Mouse (Mus musculus): Measurements from ENCODE around the gene A730049H05Rik. TPM values are rescaled to one million over a fixed set of nuclear protein-coding genes. Genes with fewer than 3 reads are reported as not detected.
A peak's percentile ranks its signal among the peaks of the same experiment; 100 is the strongest.

The A730049H05Rik gene
- polyA plus RNA-seq, 1 experiment from 2014 or later, result 1.6 TPM

DNA sequence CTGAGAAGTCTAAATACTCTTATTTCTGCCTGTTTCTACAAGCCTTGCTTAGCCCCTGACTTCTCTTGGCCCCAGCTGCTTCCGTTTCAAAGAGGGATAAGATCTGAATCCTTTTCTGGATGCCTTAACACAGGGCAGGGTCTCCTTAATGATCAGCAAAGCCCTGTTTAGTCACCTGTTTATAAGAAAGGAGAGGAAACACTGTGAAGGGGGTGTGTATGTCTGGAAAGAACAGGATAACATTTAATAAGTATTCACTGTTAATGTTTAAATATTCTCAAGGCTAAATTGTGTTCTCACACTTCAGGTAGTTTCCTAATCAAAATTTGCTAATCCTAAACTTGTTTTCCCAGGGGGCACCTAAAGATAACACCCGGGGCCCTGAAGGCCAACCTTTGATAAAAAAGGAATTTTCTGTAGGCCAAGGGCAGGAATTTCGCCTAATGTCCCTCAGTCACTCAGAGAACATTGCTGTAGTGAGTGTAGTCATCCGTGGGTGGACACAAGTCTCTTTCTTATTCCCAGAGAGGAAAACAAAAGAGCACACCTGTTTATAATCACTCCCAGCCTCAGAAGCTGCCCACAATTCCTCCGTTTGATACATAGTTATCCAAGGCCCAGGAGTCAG, 44.1 kb downstream of the A730049H05Rik start:
- WGBS, result 46% methylated on average over 5 of the region's 5 CpGs
- no peak overlapping the region for H3K27ac ChIP-seq
- H3K27me3 ChIP-seq, result no peaks in the 10 kb centered on the region
- no peak overlapping the region for H3K4me2 ChIP-seq (replicated peaks)
- H3K4me3 ChIP-seq, result no peak overlapping the region
- H3K9ac ChIP-seq, result no peak overlapping the region
- peaks cover 4% of the 10 kb centered on the region; the same call in 1 of the 2 replicates for H3K4me1 ChIP-seq
- H3K9me3 ChIP-seq, result no peaks in the 10 kb centered on the region
- H3K36me3 ChIP-seq, result 0 out of 2 replicates have a peak, but pooled peaks cover 12% of the 10 kb centered on the region
- ATAC-seq (ENCODE audit: insufficient number of reproducible peaks, insufficient read depth, low FRiP score, low TSS enrichment), result no peak

DNA sequence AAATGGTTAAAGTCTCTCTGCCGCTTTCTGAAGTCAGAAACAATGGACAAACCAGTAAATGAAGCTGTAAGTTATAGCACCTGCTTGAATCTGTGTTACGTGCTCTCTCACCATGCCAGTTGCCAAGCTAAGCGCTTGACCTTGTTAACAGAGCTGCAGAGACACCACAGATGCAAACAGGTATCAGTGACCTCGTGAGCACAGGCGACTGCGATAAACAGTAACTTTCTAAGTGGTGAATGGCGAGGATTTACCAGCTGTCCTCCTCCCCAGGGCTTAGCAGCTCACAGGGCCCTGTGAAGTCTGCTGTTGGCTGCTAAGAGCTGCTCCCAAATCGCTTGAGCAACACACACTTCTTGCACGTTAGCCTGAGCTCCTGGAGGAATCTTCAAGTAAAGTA, 46.3 kb downstream of the A730049H05Rik start:
- Histone ChIP-seq H3K9ac (no peak overlapping the region), H3K4me1 (no peaks in the 10 kb centered on the region), H3K27me3 (no peaks in the 10 kb centered on the region), H3K4me3 (no peak overlapping the region), H3K4me2 (replicated peaks) (no peak overlapping the region), H3K9me3 (no peaks in the 10 kb centered on the region), H3K27ac (no peak overlapping the region), H3K36me3 (0 out of 2 replicates have a peak, but pooled peaks cover 12% of the 10 kb centered on the region)
- 75% methylated on average over 9 of the region's 9 CpGs for WGBS
- no peak for ATAC-seq (ENCODE audit: insufficient number of reproducible peaks, insufficient read depth, low FRiP score, low TSS enrichment)

GRCm38 (mm10) chr6:92869089-92869581, 52.9 kb downstream of the A730049H05Rik start, which contains the start of gene Gm15737:
TSS of gene Gm15737 (plus strand) at chr6:92869357.
- Histone ChIP-seq H3K27me3 (no peaks in the 10 kb centered on the region), H3K36me3 (peaks cover 8% of the 10 kb centered on the region; the same call in 1 of the 2 replicates), H3K9me3 (no peaks in the 10 kb centered on the region), H3K4me2 (replicated peaks) (peak within 1 kb of the TSS; percentile 7; the same call in 1 of the 2 replicates), H3K27ac (peak within 1 kb of the TSS; percentile 64), H3K4me1 (peaks cover 11% of the 10 kb centered on the region), H3K9ac (no peak within 1 kb of the TSS), H3K4me3 (no peak within 1 kb of the TSS)
- ATAC-seq (ENCODE audit: insufficient number of reproducible peaks, insufficient read depth, low FRiP score, low TSS enrichment), result no peak
- WGBS, result 23% methylated on average over 4 of the region's 4 CpGs

DNA sequence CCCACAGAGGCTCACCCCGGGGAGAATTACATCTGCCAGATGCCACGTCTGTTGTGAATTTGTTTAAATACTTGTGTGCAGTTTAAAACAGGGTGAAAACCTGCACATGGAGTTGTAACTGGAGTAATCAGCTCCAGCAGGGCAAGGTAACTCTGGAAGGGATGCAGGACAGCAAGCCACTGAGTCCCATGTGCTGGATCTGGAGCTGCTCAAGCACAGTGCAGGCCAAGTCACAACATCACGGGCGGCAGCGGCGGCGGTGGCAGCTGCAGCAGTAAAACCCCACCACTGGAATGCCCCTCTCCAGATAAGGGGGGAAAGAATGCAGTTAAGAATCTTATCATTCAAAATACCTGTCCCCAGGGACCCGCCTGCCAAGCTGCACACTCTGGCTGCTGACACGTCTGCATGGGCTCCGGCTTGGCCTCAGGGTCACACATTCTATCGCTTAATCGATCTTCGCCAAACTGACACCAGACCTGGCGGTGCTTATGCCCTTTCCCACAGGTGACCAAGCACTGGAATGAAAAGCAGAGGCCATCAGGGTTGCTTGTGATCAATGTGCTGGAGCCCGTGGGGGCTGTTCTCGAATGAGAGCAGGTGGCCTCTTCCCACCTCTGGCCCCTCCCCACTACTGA, 53.4 kb downstream of the A730049H05Rik start:
- ATAC-seq (ENCODE audit: insufficient number of reproducible peaks, insufficient read depth, low FRiP score, low TSS enrichment), result peak; percentile 69; the same call in 1 of the 2 replicates
- H3K4me1 ChIP-seq, result peaks cover 11% of the 10 kb centered on the region
- peak overlapping the region; percentile 7; the same call in 1 of the 2 replicates for H3K4me2 ChIP-seq (replicated peaks)
- H3K27me3 ChIP-seq, result no peaks in the 10 kb centered on the region
- WGBS, result 29% methylated on average over 16 of the region's 16 CpGs
- no peak overlapping the region for H3K9ac ChIP-seq
- peak overlapping the region; percentile 64 for H3K27ac ChIP-seq
- H3K4me3 ChIP-seq, result no peak overlapping the region
- no peaks in the 10 kb centered on the region for H3K9me3 ChIP-seq
- peaks cover 8% of the 10 kb centered on the region; the same call in 1 of the 2 replicates for H3K36me3 ChIP-seq

GRCm38 (mm10) chr6:92871813-92872212, 55.5 kb downstream of the A730049H05Rik start:
- H3K36me3 ChIP-seq, result peaks cover 12% of the 10 kb centered on the region; the same call in 1 of the 2 replicates
- H3K4me2 ChIP-seq (replicated peaks), result no peak overlapping the region
- no peak overlapping the region for H3K4me3 ChIP-seq
- H3K9me3 ChIP-seq, result no peaks in the 10 kb centered on the region
- ATAC-seq (ENCODE audit: insufficient number of reproducible peaks, insufficient read depth, low FRiP score, low TSS enrichment), result no peak
- no peak overlapping the region for H3K27ac ChIP-seq
- no peaks in the 10 kb centered on the region for H3K27me3 ChIP-seq
- 75% methylated on average over 4 of the region's 4 CpGs for WGBS
- H3K4me1 ChIP-seq, result peaks cover 11% of the 10 kb centered on the region
- H3K9ac ChIP-seq, result no peak overlapping the region

GRCm38 (mm10) chr6:92872766-92873165, 56.5 kb downstream of the A730049H05Rik start:
- 89% methylated on average over 10 of the region's 10 CpGs for WGBS
- Histone ChIP-seq H3K4me2 (replicated peaks) (no peak overlapping the region), H3K9ac (no peak overlapping the region), H3K9me3 (no peaks in the 10 kb centered on the region), H3K4me3 (no peak overlapping the region), H3K27ac (no peak overlapping the region), H3K36me3 (peaks cover 19% of the 10 kb centered on the region; the same call in 1 of the 2 replicates), H3K27me3 (no peaks in the 10 kb centered on the region), H3K4me1 (peaks cover 11% of the 10 kb centered on the region)
- ATAC-seq (ENCODE audit: insufficient number of reproducible peaks, insufficient read depth, low FRiP score, low TSS enrichment), result no peak

GRCm38 (mm10) chr6:92874854-92875253, 58.6 kb downstream of the A730049H05Rik start:
- Histone ChIP-seq H3K9me3 (no peaks in the 10 kb centered on the region), H3K9ac (no peak overlapping the region), H3K27ac (no peak overlapping the region), H3K27me3 (no peaks in the 10 kb centered on the region), H3K4me2 (replicated peaks) (no peak overlapping the region), H3K4me3 (no peak overlapping the region), H3K4me1 (peaks cover 4% of the 10 kb centered on the region), H3K36me3 (peaks cover 22% of the 10 kb centered on the region; the same call in 1 of the 2 replicates)
- no peak for ATAC-seq (ENCODE audit: insufficient number of reproducible peaks, insufficient read depth, low FRiP score, low TSS enrichment)
- 58% methylated on average over 5 of the region's 5 CpGs for WGBS

DNA sequence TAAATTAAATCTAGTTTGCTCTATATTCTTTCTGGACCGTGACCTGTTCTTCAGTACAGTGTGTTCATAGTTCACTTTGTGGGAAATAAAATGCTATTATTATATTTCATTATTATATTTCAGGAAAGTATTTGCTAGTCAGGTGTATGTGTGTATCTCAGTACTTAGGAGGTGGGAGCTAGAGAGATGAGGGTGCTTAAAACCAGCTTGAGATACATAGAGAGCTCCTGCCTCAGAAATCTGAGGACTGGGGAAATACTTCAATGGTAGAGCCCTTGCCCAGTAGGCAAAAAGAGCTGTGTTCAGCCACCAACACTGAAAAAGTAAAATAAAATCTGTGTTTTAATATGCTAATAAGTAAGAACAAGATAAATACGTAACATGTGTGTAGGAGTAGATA, 59.1 kb downstream of the A730049H05Rik start:
- H3K9ac ChIP-seq, result no peak overlapping the region
- H3K27me3 ChIP-seq, result no peaks in the 10 kb centered on the region
- H3K9me3 ChIP-seq, result no peaks in the 10 kb centered on the region
- 87% methylated on average over 2 of the region's 2 CpGs for WGBS
- H3K4me2 ChIP-seq (replicated peaks), result no peak overlapping the region
- no peaks in the 10 kb centered on the region for H3K4me1 ChIP-seq
- no peak for ATAC-seq (ENCODE audit: insufficient number of reproducible peaks, insufficient read depth, low FRiP score, low TSS enrichment)
- no peak overlapping the region for H3K27ac ChIP-seq
- no peak overlapping the region for H3K4me3 ChIP-seq
- H3K36me3 ChIP-seq, result peaks cover 22% of the 10 kb centered on the region; the same call in 1 of the 2 replicates

DNA sequence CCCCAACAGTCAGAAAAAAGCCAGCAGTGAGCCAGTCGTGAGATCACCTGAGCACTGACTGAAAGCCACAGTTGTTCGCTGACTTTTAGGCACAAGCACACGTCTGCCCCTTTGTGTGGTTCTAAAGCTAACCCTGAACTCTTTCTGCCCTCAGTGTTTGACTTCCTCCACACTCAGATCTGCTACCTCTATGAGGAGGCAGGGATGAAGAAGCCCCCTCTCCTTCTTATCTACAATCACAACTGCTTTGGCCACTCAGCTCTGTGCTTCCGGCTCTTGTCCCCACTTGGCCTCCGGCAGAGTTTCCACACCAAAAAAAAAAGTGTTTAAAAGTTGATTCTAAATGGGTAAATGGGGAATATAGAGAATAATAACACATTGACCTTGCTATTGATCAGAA, 59.8 kb downstream of the A730049H05Rik start:
- Histone ChIP-seq H3K27ac (no peak overlapping the region), H3K9ac (no peak overlapping the region), H3K36me3 (peaks cover 22% of the 10 kb centered on the region; the same call in 1 of the 2 replicates), H3K4me3 (no peak overlapping the region), H3K27me3 (no peaks in the 10 kb centered on the region), H3K9me3 (no peaks in the 10 kb centered on the region), H3K4me1 (no peaks in the 10 kb centered on the region), H3K4me2 (replicated peaks) (no peak overlapping the region)
- no peak for ATAC-seq (ENCODE audit: insufficient number of reproducible peaks, insufficient read depth, low FRiP score, low TSS enrichment)
- 86% methylated on average over 5 of the region's 5 CpGs for WGBS

GRCm38 (mm10) chr6:92877236-92877635, 61.0 kb downstream of the A730049H05Rik start:
- H3K4me1 ChIP-seq, result no peaks in the 10 kb centered on the region
- no peak for ATAC-seq (ENCODE audit: insufficient number of reproducible peaks, insufficient read depth, low FRiP score, low TSS enrichment)
- H3K36me3 ChIP-seq, result peaks cover 17% of the 10 kb centered on the region; the same call in 1 of the 2 replicates
- H3K4me2 ChIP-seq (replicated peaks), result no peak overlapping the region
- no peak overlapping the region for H3K27ac ChIP-seq
- no peak overlapping the region for H3K9ac ChIP-seq
- H3K4me3 ChIP-seq, result no peak overlapping the region
- H3K9me3 ChIP-seq, result no peaks in the 10 kb centered on the region
- H3K27me3 ChIP-seq, result no peaks in the 10 kb centered on the region
- 90% methylated on average over 4 of the region's 4 CpGs for WGBS

DNA sequence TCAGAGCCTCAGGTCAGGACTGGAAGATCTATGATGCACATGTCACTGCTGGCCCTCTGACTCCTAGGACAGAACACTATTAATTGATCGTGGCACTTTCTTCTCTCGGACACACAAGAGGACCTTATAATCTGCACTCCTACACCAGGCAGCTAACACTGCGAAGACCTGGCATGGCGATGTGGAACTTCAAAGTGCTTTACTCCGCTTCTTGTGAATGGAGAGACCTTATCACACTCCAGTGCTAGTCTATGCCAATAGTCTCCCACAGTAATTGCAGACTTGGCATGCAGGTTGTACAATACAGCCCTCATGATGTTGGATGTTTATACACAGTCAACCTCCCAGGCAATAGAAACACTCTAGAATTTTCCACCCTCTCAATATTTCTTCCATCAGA, 62.5 kb downstream of the A730049H05Rik start:
- Histone ChIP-seq H3K4me2 (replicated peaks) (no peak overlapping the region), H3K4me1 (peaks cover 11% of the 10 kb centered on the region), H3K27me3 (no peaks in the 10 kb centered on the region), H3K9ac (no peak overlapping the region), H3K4me3 (no peak overlapping the region), H3K27ac (no peak overlapping the region), H3K36me3 (peaks cover 18% of the 10 kb centered on the region; the same call in 1 of the 2 replicates), H3K9me3 (no peaks in the 10 kb centered on the region)
- no peak for ATAC-seq (ENCODE audit: insufficient number of reproducible peaks, insufficient read depth, low FRiP score, low TSS enrichment)
- WGBS, result 96% methylated on average over 5 of the region's 5 CpGs
